Mouse (Mus musculus) heart, embryonic 11.5 days (tissue): ENCODE data around the gene Atf5. TPM values are rescaled to one million over a fixed set of nuclear protein-coding genes. Genes with fewer than 3 reads are reported as not detected.
A peak's percentile ranks its signal among the peaks of the same experiment; 100 is the strongest.

Experiments used
- ATAC-seq: fragments of 200-750 bp; cut with Nextera tagmentation; replicated peaks from 2 replicates; pipeline ENCODE4 v1.8.0; 2017; ENCODE audit warnings: moderate library complexity; ENCODE audit not compliant: insufficient number of reproducible peaks, low FRiP score, low TSS enrichment
- H3K27ac ChIP-seq: fragments of 300-500 bp; sonication (generic); 2 replicates; pipeline ENCODE4 v1.5.1; 2014; ENCODE audit warnings: mild to moderate bottlenecking, low read depth, low read length
- H3K27me3 ChIP-seq: fragments of 300-500 bp; sonication (generic); 2 replicates; pipeline ENCODE4 v1.6.1; 2014; ENCODE audit warnings: mild to moderate bottlenecking, low read length, mixed read lengths; ENCODE audit not compliant: control insufficient read depth, insufficient read depth
- H3K36me3 ChIP-seq: fragments of 300-500 bp; sonication (generic); 2 replicates; pipeline ENCODE4 v1.6.1; 2014; ENCODE audit warnings: mild to moderate bottlenecking, low read length, moderate library complexity, mixed read lengths; ENCODE audit not compliant: control insufficient read depth, insufficient read depth
- H3K4me1 ChIP-seq: fragments of 300-500 bp; sonication (generic); 2 replicates; pipeline ENCODE4 v1.6.1; 2014; ENCODE audit warnings: low read length; ENCODE audit not compliant: control insufficient read depth, insufficient read depth
- H3K4me2 ChIP-seq: fragments of 300-500 bp; sonication (generic); 2 replicates; pipeline ENCODE4 v1.6.1; 2014; ENCODE audit warnings: mild to moderate bottlenecking, moderate library complexity
- H3K4me3 ChIP-seq: fragments of 300-500 bp; sonication (generic); 2 replicates; pipeline ENCODE4 v1.5.1; 2014; ENCODE audit warnings: low read depth, low read length
- H3K9ac ChIP-seq: fragments of 300-500 bp; sonication (generic); 2 replicates; pipeline ENCODE4 v1.6.1; 2014; ENCODE audit warnings: mild to moderate bottlenecking, low read depth, low read length, moderate library complexity
- H3K9me3 ChIP-seq: fragments of 300-500 bp; sonication (generic); replicated peaks from 2 replicates; pipeline ENCODE4 v1.6.1; 2016; ENCODE audit warnings: low read length; ENCODE audit not compliant: control insufficient read depth
- WGBS: fragments of 180-500 bp; shearing (Covaris S2); extraction: QIAGEN DNeasy Blood & Tissue Kit; methylation state at CpG from one replicate; pipeline ENCODE4 v1.1.7; 2014; ENCODE audit not compliant: insufficient replicate concordance; 5-methylcytosine and 5-hydroxymethylcytosine counted together
- polyA plus RNA-seq: library from polyadenylated mRNA; unstranded; fragments of >200 nt; fragmentation: Nextera tagmentation; extraction: Ambion mirVana; gene quantifications from 2 replicates; pipeline ENCODE4 v1.2.1, GENCODE M21; 2014

Atf5 gene
- polyA plus RNA-seq, 1 experiment from 2014 or later = 1.6 TPM

- Histone ChIP-seq H3K9ac (no peak overlapping the region), H3K27me3 (no peaks in the 10 kb centered on the region), H3K4me2 (no peak overlapping the region), H3K9me3 (no peaks in the 10 kb centered on the region), H3K4me1 (peaks cover 14% of the 10 kb centered on the region), H3K4me3 (no peak overlapping the region), H3K27ac (no peak overlapping the region), H3K36me3 (peaks cover 26% of the 10 kb centered on the region)
- ATAC-seq = no peak
- 92% methylated on average over 7 of the region's 7 CpGs for WGBS
These were observed 30.3 kb upstream of the Atf5 start for GRCm38 (mm10) chr7:44846804-44847203.

GRCm38 (mm10) chr7:44845006-44845405 lies 28.5 kb upstream of the Atf5 start:
- peaks cover 8% of the 10 kb centered on the region for H3K4me1 ChIP-seq
- no peak overlapping the region for H3K4me2 ChIP-seq
- H3K4me3 ChIP-seq = no peak overlapping the region
- no peak overlapping the region for H3K9ac ChIP-seq
- WGBS = 88% methylated on average over 10 of the region's 10 CpGs
- H3K27me3 ChIP-seq = peaks cover 5% of the 10 kb centered on the region
- peaks cover 22% of the 10 kb centered on the region for H3K36me3 ChIP-seq
- no peak overlapping the region for H3K27ac ChIP-seq
- ATAC-seq = no peak
- no peaks in the 10 kb centered on the region for H3K9me3 ChIP-seq

DNA sequence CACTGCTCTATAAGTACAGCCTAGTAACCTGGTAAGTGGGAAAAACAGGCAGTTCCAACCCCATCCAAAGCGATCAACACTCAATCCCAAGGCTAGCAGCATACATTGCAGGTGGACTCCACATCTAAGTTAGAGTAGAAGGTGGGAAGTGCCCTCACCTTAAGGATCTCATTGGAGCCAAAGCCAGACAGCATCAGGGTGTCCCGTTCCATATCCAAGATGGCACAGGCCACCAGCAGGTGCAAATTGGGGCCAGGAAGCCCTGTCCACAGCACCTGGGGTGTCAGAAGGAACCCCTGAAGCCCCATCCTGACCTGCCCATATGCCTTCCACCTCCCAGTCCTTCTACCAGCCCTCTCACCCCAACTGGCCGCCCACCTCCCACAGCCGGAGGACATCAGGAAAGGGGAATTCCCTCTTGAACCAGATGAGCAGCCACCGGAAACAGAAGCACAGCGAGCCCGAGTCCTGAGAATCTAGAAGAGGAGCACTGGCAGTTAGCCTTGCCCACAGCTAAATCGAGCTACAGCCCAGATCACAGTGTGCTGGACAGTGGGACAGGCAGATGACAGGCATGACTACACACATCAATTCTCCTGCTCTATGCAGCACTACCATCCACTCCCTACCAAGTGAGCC lies 25.5 kb upstream of the Atf5 start:
- no peaks in the 10 kb centered on the region for H3K9me3 ChIP-seq
- H3K36me3 ChIP-seq = peaks cover 22% of the 10 kb centered on the region
- H3K4me3 ChIP-seq = no peak overlapping the region
- H3K4me2 ChIP-seq = no peak overlapping the region
- H3K27me3 ChIP-seq = peaks cover 13% of the 10 kb centered on the region
- H3K9ac ChIP-seq = no peak overlapping the region
- H3K27ac ChIP-seq = no peak overlapping the region
- H3K4me1 ChIP-seq = peaks cover 9% of the 10 kb centered on the region
- ATAC-seq = no peak
- 90% methylated on average over 8 of the region's 8 CpGs for WGBS

GRCm38 (mm10) chr7:44840426-44840825 lies 24.0 kb upstream of the Atf5 start:
- 56% methylated on average over 14 of the region's 14 CpGs for WGBS
- ATAC-seq = no peak
- H3K4me3 ChIP-seq = peak overlapping the region; percentile 29; the same call in 1 of the 2 replicates
- H3K36me3 ChIP-seq = peaks cover 15% of the 10 kb centered on the region; the same call in 1 of the 2 replicates
- H3K9ac ChIP-seq = 0 out of 2 replicates have a peak overlapping the region, but pooled peaks have one; percentile 34
- no peak overlapping the region for H3K27ac ChIP-seq
- H3K27me3 ChIP-seq = peaks cover 13% of the 10 kb centered on the region
- no peaks in the 10 kb centered on the region for H3K9me3 ChIP-seq
- H3K4me2 ChIP-seq = peak overlapping the region; percentile 65
- peaks cover 12% of the 10 kb centered on the region for H3K4me1 ChIP-seq

DNA sequence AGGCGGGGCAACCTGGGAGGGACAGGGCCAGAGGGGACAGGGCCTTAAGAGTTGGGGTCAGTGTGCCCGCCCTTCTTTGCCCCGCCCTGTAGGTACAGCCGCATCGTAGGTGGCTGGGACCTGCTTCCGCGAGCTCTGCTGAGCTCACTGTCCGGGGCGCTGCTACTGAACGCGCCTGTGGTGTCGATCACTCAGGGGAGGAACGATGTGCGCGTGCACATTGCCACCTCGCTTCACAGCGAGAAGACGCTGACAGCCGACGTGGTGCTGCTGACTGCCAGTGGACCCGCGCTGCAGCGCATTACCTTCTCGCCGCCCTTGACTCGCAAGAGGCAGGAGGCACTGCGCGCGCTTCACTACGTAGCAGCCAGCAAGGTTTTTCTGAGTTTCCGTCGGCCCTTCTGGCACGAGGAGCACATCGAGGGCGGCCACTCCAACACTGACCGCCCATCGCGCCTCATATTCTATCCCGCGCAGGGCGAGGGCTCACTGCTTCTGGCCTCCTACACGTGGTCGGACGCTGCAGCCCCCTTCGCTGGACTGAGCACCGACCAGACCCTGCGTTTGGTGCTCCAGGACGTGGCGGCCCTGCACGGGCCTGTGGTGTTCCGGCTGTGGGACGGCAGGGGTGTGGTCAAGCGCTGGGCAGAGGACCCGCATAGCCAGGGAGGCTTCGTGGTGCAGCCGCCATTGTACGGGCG lies 23.2 kb upstream of the Atf5 start:
- Histone ChIP-seq H3K9ac (peak overlapping the region; percentile 47), H3K27me3 (peaks cover 13% of the 10 kb centered on the region), H3K4me1 (peaks cover 12% of the 10 kb centered on the region), H3K36me3 (peaks cover 13% of the 10 kb centered on the region; the same call in 1 of the 2 replicates), H3K27ac (no peak overlapping the region), H3K9me3 (no peaks in the 10 kb centered on the region), H3K4me2 (peak overlapping the region; percentile 65), H3K4me3 (peak overlapping the region; percentile 29)
- peak; percentile 63 for ATAC-seq
- 2% methylated on average over 57 of the region's 58 CpGs for WGBS

- Histone ChIP-seq H3K9me3 (no peaks in the 10 kb centered on the region), H3K4me2 (peak overlapping the region; percentile 65), H3K9ac (peak overlapping the region; percentile 47; the same call in 1 of the 2 replicates), H3K4me3 (peak overlapping the region; percentile 29), H3K36me3 (peaks cover 8% of the 10 kb centered on the region; the same call in 1 of the 2 replicates), H3K27me3 (peaks cover 13% of the 10 kb centered on the region), H3K27ac (no peak overlapping the region), H3K4me1 (peaks cover 12% of the 10 kb centered on the region)
- WGBS = 24% methylated on average over 11 of the region's 11 CpGs
- no peak; the same call in 1 of the 2 replicates for ATAC-seq
These were observed 22.7 kb upstream of the Atf5 start for GRCm38 (mm10) chr7:44839171-44839490.

- Histone ChIP-seq H3K36me3 (peaks cover 5% of the 10 kb centered on the region; the same call in 1 of the 2 replicates), H3K4me1 (peaks cover 12% of the 10 kb centered on the region), H3K4me3 (no peak overlapping the region), H3K9me3 (no peaks in the 10 kb centered on the region), H3K27ac (no peak overlapping the region), H3K27me3 (peaks cover 13% of the 10 kb centered on the region), H3K9ac (no peak overlapping the region), H3K4me2 (no peak overlapping the region)
- WGBS = 83% methylated on average over 6 of the region's 6 CpGs
- ATAC-seq = no peak
These were observed 21.6 kb upstream of the Atf5 start for GRCm38 (mm10) chr7:44838073-44838472.

DNA sequence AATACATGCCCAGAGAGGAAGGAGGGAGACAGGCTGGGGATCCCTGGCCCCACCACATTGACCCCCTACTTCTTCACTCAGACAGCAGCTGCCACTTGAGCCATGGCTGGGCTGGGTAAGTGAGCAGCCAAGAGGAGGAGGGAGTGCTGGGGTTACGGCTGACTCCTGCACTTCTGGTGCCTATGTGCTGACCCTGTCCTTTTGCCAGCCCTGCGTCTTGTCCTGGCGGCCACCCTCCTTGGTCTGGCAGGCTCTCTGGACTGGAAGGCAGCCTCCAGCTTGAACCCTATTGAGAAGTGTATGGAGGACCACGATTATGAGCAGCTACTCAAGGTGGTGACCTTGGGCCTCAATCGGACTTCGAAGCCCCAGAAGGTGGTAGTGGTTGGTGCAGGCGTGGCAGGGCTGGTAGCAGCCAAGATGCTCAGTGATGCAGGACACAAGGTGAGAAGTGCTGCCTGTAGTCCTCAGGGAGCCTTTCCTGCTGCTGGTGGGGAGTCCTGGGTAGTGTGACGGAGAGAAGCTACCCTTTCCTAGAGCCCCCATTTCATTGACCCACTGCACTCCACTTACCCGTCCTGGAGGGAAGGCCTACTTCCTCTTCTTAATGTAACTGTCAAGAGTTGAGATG lies 20.1 kb upstream of the Atf5 start:
- H3K4me2 ChIP-seq = no peak overlapping the region
- no peaks in the 10 kb centered on the region for H3K9me3 ChIP-seq
- peaks cover 12% of the 10 kb centered on the region for H3K4me1 ChIP-seq
- H3K27ac ChIP-seq = no peak overlapping the region
- H3K27me3 ChIP-seq = peaks cover 13% of the 10 kb centered on the region
- H3K36me3 ChIP-seq = peaks cover 6% of the 10 kb centered on the region
- ATAC-seq = no peak
- WGBS = 85% methylated on average over 9 of the region's 9 CpGs
- no peak overlapping the region for H3K9ac ChIP-seq
- H3K4me3 ChIP-seq = no peak overlapping the region
